Mouse (Mus musculus) splenic B cell, adult 2 months (primary cell): ENCODE data around the gene Gm17364.

Experiments
- DNase-seq: peaks from one replicate; pipeline ENCODE4 v3.0.0-alpha.2; 2011; ENCODE audit warnings: low read depth, low spot score
- H3K27me3 ChIP-seq: 2 replicates; pipeline ENCODE4 v1.6.1; 2012; ENCODE audit warnings: mild to moderate bottlenecking, low read length, moderate library complexity, mixed read lengths; ENCODE audit not compliant: control insufficient read depth, poor library complexity, insufficient read depth, severe bottlenecking
- H3K36me3 ChIP-seq: 2 replicates; pipeline ENCODE4 v1.6.1; 2012; ENCODE audit warnings: mild to moderate bottlenecking, low read length, moderate library complexity, mixed read lengths; ENCODE audit not compliant: control insufficient read depth, poor library complexity, insufficient read depth, severe bottlenecking

Gene Gm17364

DNA sequence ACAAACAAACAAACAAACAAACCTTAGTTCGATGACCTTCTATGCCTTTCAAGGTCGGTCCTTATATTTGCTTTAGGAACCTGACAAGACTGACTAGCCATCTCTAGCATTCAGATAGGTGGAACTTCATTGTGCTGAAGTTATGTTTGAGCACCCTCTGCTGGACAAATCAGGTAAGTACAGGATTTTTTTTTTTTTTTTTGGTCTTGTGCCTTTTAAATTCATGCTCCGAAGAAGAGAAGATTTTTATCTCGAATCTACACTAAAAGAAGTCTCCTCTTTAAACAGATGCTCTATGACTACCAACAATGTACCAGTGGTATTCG lies 35.0 kb downstream of the Gm17364 start:
- peak; percentile 78 for DNase-seq
- Histone ChIP-seq H3K36me3 (no peaks in the 10 kb centered on the region), H3K27me3 (no peaks in the 10 kb centered on the region)

DNA sequence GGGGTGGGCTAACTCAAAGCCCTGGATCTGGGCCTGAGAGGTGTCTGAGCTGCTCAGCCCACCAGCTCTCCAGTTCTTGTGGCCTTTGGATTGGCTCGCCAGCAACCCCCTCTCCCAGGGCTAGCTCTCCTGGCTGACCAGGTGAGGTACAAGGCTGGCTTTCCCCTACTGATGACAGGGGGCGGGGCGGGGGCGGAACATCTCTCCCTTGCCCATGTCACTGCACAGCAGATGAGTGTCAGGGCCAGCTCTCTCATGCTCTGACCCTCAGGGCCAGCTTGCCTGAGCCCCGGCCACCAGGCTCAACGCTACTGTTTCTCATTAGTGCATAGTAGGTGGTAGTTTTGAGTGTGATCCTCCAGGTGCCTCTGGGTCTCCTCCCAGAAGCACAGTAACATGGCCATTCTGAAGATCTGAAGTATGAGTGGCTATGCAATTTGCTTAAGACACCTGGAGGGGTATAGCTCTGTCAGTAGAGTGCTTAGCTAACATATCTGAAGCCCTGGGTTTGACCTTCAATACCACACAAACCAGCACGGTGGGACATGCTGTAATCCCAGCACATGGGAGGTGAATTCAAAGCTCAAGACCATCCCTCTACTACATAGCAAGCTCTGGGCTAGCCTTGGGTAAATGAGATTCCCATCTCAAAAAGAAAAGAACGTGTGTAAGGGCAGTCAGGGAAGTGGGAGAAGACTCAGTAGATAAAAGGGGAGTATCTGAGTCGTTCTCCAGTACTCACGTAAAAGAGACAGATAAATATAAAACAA lies 35.6 kb downstream of the Gm17364 start:
- no peak for DNase-seq
- Histone ChIP-seq H3K27me3 (no peaks in the 10 kb centered on the region), H3K36me3 (no peaks in the 10 kb centered on the region)

DNA sequence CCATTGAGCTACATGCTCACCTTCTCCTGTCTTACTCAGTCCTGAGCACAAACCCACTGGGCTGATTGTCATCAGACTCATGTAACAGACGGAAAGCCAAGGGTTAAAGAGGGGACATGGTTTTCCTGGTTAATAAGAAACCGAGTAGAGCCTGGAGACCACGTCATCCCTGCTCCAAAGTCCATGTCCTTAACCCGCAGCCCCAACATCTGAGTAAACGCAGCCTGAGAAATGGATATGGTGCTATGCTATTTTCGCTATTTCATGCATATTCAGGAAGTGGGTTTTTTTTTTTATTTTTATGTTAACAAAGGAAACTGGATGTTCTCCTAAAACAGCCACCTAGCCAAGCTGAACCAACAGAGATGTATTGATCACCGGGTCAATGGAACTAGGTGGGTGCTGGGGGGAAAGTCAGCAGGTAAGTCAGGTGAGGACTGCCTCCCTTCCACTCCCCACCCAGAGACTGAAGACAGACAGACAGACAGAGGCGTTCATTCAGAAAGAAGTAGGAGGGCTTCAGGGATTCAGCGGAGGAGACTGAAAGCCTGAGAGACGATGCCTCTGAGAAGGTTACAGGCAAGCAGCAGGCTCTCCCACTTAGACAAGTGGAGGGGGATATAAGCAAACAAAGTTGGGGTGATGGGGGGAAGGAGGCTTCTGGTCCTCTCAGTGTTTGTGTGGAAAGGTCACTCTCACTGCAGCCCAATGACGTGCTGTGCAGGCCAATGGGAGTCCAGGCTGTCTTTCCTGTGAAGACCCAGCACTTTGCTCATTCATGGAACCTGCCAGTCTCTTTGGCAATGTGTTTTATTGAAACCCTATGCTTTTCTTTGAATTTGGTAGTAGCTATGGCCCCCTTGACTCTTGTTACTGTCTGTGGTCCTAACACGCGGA lies 37.7 kb downstream of the Gm17364 start:
- H3K27me3 ChIP-seq, result no peaks in the 10 kb centered on the region
- no peak for DNase-seq
- no peaks in the 10 kb centered on the region for H3K36me3 ChIP-seq

DNA sequence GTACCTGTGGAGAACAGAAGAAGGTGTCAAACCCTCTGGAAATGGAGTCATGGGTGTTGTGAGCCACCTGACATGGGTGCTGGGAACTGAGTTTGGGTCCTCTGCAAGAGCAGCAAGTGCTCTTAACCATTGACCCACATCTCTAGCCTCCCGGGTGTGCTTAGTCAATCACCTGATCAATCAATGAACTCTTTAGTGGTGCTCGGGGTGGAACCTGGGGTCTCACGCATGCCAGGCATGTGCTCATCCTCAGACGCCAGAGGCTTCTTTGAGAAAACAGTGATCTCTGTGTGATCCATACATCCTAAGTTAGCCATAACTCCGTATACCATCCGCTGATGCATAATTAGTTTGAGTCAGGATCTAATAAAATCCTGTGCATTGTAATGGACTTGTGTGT lies 38.6 kb downstream of the Gm17364 start:
- no peaks in the 10 kb centered on the region; the same call in 1 of the 2 replicates for H3K27me3 ChIP-seq
- no peak for DNase-seq
- no peaks in the 10 kb centered on the region for H3K36me3 ChIP-seq

DNA sequence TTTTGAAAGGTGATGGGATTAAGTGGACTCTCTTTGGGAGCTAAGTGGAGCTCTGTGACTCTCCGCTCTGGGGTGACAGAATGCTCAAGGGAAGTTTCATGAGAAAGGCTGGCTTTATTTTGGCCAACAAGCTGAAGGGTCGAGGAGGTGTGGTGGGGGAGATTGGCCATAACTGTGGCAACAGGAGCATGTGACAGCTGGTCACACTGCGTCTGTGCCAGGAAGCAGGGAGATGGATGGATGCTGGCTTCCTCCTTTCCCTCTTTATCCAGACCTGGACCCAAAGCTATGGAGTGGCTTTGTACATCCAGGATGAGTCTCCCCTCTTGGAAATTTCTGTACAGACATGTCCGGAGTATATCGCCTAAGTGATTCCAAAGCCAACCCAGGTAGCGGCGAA lies 40.5 kb downstream of the Gm17364 start:
- Histone ChIP-seq H3K36me3 (no peaks in the 10 kb centered on the region), H3K27me3 (no peaks in the 10 kb centered on the region; the same call in 1 of the 2 replicates)
- DNase-seq, result no peak

DNA sequence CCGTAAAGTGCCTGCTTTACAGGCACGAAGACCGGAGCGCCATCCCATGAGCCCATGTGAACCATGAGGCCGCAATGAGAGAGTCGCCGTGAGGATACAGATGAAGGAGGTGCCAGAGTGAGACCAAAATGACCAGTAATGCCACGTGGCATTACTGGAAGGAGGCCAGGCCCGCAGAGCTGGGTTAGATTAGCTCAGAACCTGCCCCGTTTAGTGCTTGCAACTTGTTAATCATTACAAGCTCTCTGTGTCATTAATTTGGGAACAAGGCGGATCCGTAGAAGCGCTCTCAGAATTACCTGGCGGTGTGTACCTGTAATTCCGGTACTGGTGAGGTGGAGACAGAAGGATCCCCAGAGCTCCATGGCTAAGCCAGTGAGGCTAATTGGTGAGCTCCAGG lies 41.6 kb downstream of the Gm17364 start:
- DNase-seq, result no peak
- no peaks in the 10 kb centered on the region for H3K36me3 ChIP-seq
- H3K27me3 ChIP-seq, result no peaks in the 10 kb centered on the region; the same call in 1 of the 2 replicates

DNA sequence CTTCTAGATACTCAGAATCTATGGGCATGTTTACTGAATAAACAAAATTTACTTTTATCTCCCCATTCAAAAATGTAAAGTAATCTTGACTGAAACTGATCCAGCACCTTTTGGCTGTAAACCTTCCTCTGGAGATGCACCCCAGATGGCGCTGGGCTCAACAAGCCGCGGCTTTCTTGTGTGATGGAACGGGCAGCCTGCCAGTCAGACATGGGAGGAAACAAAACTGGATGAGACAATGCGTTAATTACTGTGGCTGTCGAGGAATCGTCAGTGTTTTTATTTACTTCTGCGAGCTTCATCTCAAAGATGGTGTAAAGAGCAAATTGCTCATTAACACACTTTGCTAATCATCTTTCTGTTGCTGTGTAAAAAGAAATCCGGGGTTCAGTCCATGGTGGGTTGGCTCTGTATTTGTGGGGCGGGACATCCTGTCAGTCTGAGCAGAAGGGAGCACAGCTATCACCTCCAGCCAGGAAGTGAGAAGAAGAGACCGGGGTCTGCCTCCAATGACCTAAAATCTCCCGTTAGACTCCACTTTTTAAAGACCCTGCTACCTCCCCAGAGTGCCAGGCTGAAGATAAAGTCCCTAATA lies 42.3 kb downstream of the Gm17364 start:
- Histone ChIP-seq H3K36me3 (no peaks in the 10 kb centered on the region), H3K27me3 (no peaks in the 10 kb centered on the region; the same call in 1 of the 2 replicates)
- no peak for DNase-seq

DNA sequence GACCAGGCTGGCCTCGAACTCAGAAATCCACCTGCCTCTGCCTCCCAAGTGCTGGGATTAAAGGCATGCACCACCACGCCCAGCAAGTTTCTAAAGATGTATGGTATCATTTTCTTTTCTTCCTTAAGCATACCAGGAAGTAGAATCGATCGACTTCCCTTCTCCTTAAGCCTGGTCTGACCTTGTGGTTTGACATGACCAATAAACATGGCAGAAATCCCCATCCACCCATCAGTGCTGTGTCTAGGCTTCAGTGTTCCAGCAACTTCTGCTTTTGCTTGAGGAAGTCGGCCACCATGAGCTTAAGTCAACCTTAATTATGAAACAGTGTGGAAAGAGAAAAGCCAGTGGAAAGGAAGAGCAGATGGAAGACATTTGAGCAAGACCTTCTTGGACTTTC lies 43.5 kb downstream of the Gm17364 start:
- DNase-seq, result peak; percentile 15
- Histone ChIP-seq H3K36me3 (no peaks in the 10 kb centered on the region), H3K27me3 (no peaks in the 10 kb centered on the region; the same call in 1 of the 2 replicates)

DNA sequence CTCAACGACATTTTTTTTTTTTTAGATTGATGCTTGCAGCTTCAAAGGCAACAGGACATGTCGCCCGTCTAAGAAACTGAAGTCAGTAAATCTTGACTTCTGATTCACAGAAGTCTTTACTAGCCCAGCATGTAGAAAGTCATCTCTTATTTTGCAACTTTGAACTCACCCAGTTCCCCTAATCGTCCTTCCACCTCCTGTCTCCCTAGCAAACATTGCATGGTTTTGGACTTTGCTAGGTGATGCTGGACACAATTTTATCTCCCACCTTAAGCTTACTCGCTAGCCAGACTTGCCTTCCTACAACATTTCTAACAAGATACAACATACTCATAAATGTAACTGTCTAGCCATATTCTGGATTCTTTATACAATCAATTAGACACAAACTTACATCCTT lies 45.7 kb downstream of the Gm17364 start:
- no peaks in the 10 kb centered on the region; the same call in 1 of the 2 replicates for H3K27me3 ChIP-seq
- no peaks in the 10 kb centered on the region for H3K36me3 ChIP-seq
- no peak for DNase-seq

DNA sequence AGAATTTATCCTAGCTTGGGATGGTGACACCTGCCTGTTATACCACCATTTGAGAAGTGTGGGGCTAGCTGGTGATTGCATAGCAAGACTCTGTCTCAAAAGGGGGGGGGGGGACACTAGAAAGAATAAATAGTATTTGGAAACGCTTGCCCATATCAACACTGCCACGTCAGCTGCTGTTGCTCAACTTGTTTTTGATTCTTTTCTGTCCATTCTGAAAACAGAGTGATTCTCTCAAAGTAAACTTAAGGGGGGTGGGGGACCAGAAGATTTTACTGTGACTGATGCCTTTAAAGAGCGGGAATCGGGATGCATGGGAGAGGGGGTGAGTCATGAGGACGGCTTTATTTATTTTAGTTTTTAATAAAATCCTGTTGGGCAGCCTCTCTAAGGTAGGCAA lies 47.3 kb downstream of the Gm17364 start:
- DNase-seq, result no peak
- Histone ChIP-seq H3K27me3 (no peaks in the 10 kb centered on the region; the same call in 1 of the 2 replicates), H3K36me3 (no peaks in the 10 kb centered on the region)
